Comparison of ENCODE assay signal across 23 mouse cellular contexts in the genomic region with DNA sequence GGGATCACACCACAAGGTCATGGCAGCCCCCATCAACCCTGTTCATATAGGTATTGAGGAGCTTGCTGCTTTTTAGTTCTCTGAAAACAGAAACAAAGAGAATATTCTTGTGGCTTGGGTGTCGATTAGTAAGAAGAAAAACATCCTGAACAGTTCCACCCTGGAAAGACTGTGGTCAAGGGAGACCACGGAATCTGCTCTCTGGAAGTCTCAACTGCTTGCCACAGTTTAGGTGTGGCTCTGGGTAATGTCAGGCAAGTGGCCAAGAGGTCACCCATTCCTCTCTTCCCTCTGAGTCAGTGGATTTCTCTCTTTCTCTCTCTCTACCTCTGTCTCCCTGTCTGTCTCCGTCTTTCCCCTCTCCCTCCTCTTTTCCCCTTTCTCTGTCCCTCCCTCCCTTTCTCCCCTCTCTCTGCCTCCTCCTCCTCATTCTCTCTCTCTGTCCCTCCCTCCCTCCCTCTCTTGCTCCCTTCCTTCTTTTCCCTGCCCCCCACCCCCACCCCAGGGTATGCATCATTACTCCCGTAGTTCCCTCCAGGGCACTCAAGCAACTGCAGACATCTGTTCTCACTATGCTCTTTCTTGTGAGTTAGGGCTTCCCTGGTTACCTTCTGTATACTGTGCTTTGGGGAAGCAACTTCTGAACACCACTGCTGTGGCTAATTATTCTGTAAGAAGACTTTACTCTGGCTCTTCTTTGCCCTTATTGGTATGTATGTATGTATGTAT. TPM values are rescaled to one million over a fixed set of nuclear protein-coding genes. Genes with fewer than 3 reads are reported as not detected.
DNase-seq lines count a peak whose midpoint lies in the region; ATAC-seq and TF ChIP-seq lines count a peak whose summit lies in the region.
"Had no signal": no experiment of that assay in that cellular context is flagged by ENCODE, and none has a peak within 500 bp of the region (broad histone marks: within the 10 kb centered on the region; RNA-seq: fewer than 3 reads in every experiment).

No protein-coding gene starts in this region.

- DNase-seq in neural tube, embryonic 10.5 days (ENCODE audit: extremely low spot score, low spot score): no peak
- peak; percentile 73 for DNase-seq in Patski (ENCODE audit: low read depth, low spot score)
- no peak for DNase-seq in right cerebral cortex, postnatal 14 days
- DNase-seq in kidney, postnatal 10 days: no peak
- no peak for DNase-seq in spleen, postnatal 4 days (ENCODE audit: low spot score in 2 of 2)
- DNase-seq: adrenal gland, adult 8-10 months; adrenal gland, postnatal 36 days; cerebellum, adult 2 months; cerebellum, postnatal 10 days; embryo, embryonic 11 days; gastrocnemius, postnatal 10 days; heart, adult 2 months; heart, postnatal 14 days had no signal

- no peaks in the 10 kb centered on the region for H3K9me3 ChIP-seq in neural tube, embryonic 13.5 days
- H3K9me3 ChIP-seq: embryonic facial prominence, embryonic 12.5 days; forebrain, embryonic 15.5 days; heart, embryonic 15.5 days had no signal

- no peak overlapping the region for H3K4me2 ChIP-seq in neural tube, embryonic 13.5 days
- H3K4me2 ChIP-seq: embryonic facial prominence, embryonic 12.5 days; forebrain, embryonic 15.5 days; heart, embryonic 11.5 days; heart, embryonic 15.5 days; hindbrain, embryonic 13.5 days had no signal

- H3K27ac ChIP-seq in neural tube, embryonic 13.5 days (replicated peaks): no peak overlapping the region
- peak overlapping the region; percentile 94 for H3K27ac ChIP-seq in embryonic fibroblast, embryonic 13.5 days (ENCODE audit: insufficient read depth, low read length)
- H3K27ac ChIP-seq: embryonic facial prominence, embryonic 12.5 days; forebrain, embryonic 15.5 days; heart, adult 2 months; heart, embryonic 15.5 days; hindbrain, embryonic 13.5 days; hindbrain, postnatal 0 days had no signal

- H3K27me3 ChIP-seq in neural tube, embryonic 13.5 days: no peaks in the 10 kb centered on the region
- no peaks in the 10 kb centered on the region for H3K27me3 ChIP-seq in Patski
- H3K27me3 ChIP-seq: embryonic facial prominence, embryonic 12.5 days; forebrain, embryonic 15.5 days; heart, embryonic 15.5 days; hindbrain, embryonic 13.5 days had no signal

- no peak for TF ChIP-seq CTCF in Patski (IDR thresholded peaks at IDR 0.05)
- no peak for TF ChIP-seq CTCF in embryonic fibroblast, embryonic 13.5 days (IDR thresholded peaks at IDR 0.05; ENCODE audit: borderline replicate concordance, insufficient read depth, low read length)

- in situ Hi-C loops in Patski (cut with MboI; ENCODE audit: low pct_unique_long_range_greater_than_20kb): no loop called here

- POLR2A ChIA-PET in Patski (lab: Charles Lee): interaction anchor here (0.6 kb wide), 1 partner anchor 237 kb away, joined by 4 read pairs; no protein-coding TSS in a partner anchor

- 62% methylated on average over 4 of the region's 4 CpGs for WGBS in neural tube, embryonic 13.5 days

- H3K4me3 ChIP-seq in neural tube, embryonic 13.5 days: no peak overlapping the region
- no peak overlapping the region for H3K4me3 ChIP-seq in embryonic fibroblast, embryonic 13.5 days (ENCODE audit: insufficient read depth, low read length)
- H3K4me3 ChIP-seq: embryonic facial prominence, embryonic 12.5 days; erythroblast, embryonic 14.5 days; forebrain, embryonic 15.5 days; heart, adult 2 months; heart, embryonic 15.5 days; hindbrain, embryonic 13.5 days had no signal

- H3K9ac ChIP-seq in neural tube, embryonic 13.5 days: no peak overlapping the region
- H3K9ac ChIP-seq: embryonic facial prominence, embryonic 12.5 days; forebrain, embryonic 15.5 days; heart, embryonic 15.5 days; hindbrain, embryonic 13.5 days had no signal

- no peaks in the 10 kb centered on the region for H3K36me3 ChIP-seq in neural tube, embryonic 13.5 days
- H3K36me3 ChIP-seq: embryonic facial prominence, embryonic 12.5 days; forebrain, embryonic 15.5 days; heart, embryonic 15.5 days; hindbrain, embryonic 13.5 days had no signal

- ATAC-seq in neural tube, embryonic 13.5 days (ENCODE audit: low read depth): 0 out of 2 replicates have a peak, but pooled peaks have one; percentile 47
- peak; percentile 96 for ATAC-seq in Patski
- ATAC-seq: forebrain, embryonic 15.5 days; hindbrain, postnatal 0 days had no signal

- TF ChIP-seq POLR2A in embryonic fibroblast, embryonic 13.5 days (IDR thresholded peaks at IDR 0.05; ENCODE audit: low read depth, low read length): no peak

- H3K4me1 ChIP-seq in neural tube, embryonic 13.5 days (replicated peaks): no peaks in the 10 kb centered on the region
- peaks cover 11% of the 10 kb centered on the region for H3K4me1 ChIP-seq in embryonic fibroblast, embryonic 13.5 days (ENCODE audit: control insufficient read depth, insufficient read depth, low read length)
- H3K4me1 ChIP-seq: forebrain, embryonic 15.5 days; heart, embryonic 15.5 days; hindbrain, embryonic 13.5 days had no signal

- CTCF ChIA-PET in Patski (lab: Charles Lee): no interaction called here

RNA-seq across cellular contexts. Expression of a gene that starts 8.0 kb away (rescaled TPM):
- polyA plus RNA-seq in neural tube, embryonic 13.5 days (2015; fragmentation: Nextera tagmentation; extraction: Ambion mirVana): 0.14 TPM in 1 of 2 replicates, not detected in the other
- 0.35 TPM for polyA plus RNA-seq in Patski (2021)
- not detected in 2 replicates for polyA plus RNA-seq in embryonic fibroblast, embryonic 13.5 days (2011; ENCODE audit: insufficient read length, low read depth, missing spikeins)
- polyA plus RNA-seq: erythroblast, embryonic 14.5 days; heart, adult 2 months; heart, embryonic 11.5 days; intestine, embryonic 14.5 days had no signal

RNA-seq across cellular contexts. Expression of a gene that starts 46.7 kb away (rescaled TPM):
- polyA plus RNA-seq in neural tube, embryonic 13.5 days (2015; fragmentation: Nextera tagmentation; extraction: Ambion mirVana): 37.5 and 38.3 TPM in 2 replicates
- 28.5 TPM for polyA plus RNA-seq in Patski (2021)
- polyA plus RNA-seq in embryonic fibroblast, embryonic 13.5 days (2011; ENCODE audit: insufficient read length, low read depth, missing spikeins): 26.1 and 32.1 TPM in 2 replicates

RNA-seq across cellular contexts. Expression of a gene that starts 46.9 kb away (rescaled TPM):
- 0.25 and 0.29 TPM in 2 replicates for polyA plus RNA-seq in neural tube, embryonic 13.5 days (2015; fragmentation: Nextera tagmentation; extraction: Ambion mirVana)
- polyA plus RNA-seq in Patski (2021): 0.15 TPM
- not detected in 2 replicates for polyA plus RNA-seq in embryonic fibroblast, embryonic 13.5 days (2011; ENCODE audit: insufficient read length, low read depth, missing spikeins)
- polyA plus RNA-seq: embryonic facial prominence, embryonic 12.5 days; erythroblast, embryonic 14.5 days; heart, embryonic 11.5 days; heart, embryonic 15.5 days; intestine, embryonic 14.5 days had no signal
